Mouse (Mus musculus): Measurements from ENCODE around the gene Cdc42bpb. TPM values are rescaled to one million over a fixed set of nuclear protein-coding genes. Genes with fewer than 3 reads are reported as not detected.

Cdc42bpb gene
- polyA plus RNA-seq, 1 experiment from 2014 or later: 27.7 TPM

DNA sequence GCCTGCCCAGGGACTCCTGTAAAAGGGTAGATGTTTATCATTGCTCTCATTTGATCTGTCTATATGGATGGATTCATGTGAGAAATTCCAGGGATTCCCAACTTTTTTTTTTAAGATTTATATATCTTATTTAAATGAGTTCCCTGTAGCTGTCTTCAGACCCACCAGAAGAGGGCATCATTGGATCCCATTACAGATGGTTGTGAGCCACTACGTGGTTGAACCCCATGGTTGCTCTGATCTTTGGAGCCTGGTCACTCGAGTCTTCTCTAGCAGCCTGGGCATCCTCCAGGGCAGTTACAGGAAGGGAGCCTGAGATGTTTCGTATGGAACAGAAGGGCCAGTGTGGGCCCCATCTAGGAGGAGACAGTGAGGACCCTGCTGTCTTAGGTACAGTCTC lies 128.4 kb downstream of the Cdc42bpb start:
- WGBS: 45% methylated on average over 3 of the region's 3 CpGs
- H3K27me3 ChIP-seq (ENCODE audit: insufficient read depth, low read length): no peaks in the 10 kb centered on the region
- peak; percentile 48 for TF ChIP-seq CTCF (IDR thresholded peaks at IDR 0.05; ENCODE audit: low read depth)

DNA sequence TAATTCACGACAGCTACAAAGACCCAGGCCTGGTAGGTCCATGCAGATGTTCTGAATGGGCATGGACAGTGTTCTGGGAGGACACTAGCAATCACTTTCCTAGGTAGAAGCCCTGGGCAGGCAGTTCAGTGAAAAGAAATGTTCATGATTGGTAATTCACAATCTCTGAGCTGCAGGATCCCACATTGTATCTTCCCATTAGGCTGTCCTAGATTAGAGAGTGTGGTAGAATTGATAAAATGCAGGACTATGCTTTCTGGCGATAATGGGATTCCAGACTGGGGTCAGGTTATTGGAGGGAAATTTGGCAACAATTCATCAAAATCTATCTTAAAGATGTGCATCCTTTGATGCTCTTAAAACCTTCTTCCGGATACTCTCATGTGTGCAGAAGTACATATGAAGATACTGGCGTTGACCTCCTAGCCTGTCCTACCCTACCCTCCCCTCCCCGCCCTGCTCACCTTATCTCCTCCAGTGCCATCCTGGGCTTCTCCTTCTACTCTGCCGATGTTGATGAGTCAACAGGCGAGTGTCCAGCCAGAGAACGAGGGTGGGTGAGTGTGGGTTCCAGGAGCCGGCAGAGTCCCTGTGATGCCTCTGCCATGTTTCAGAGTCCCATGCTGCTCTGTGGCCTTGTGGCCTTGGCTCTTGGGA lies 130.6 kb downstream of the Cdc42bpb start:
- H3K27me3 ChIP-seq (ENCODE audit: insufficient read depth, low read length): no peaks in the 10 kb centered on the region
- H3K4me3 ChIP-seq (replicated peaks; ENCODE audit: low read depth, low read length): no peak overlapping the region
- no peak for TF ChIP-seq CTCF (IDR thresholded peaks at IDR 0.05; ENCODE audit: low read depth)
- 88% methylated on average over 9 of the region's 9 CpGs for WGBS
- no peak overlapping the region for H3K27ac ChIP-seq
- no peaks in the 10 kb centered on the region for H3K4me1 ChIP-seq (replicated peaks; ENCODE audit: insufficient read depth, low read length)
- no peak for DNase-seq (ENCODE audit: low spot score)
- H3K4me2 ChIP-seq (ENCODE audit: low read length): no peak overlapping the region
- H3K36me3 ChIP-seq (ENCODE audit: insufficient read depth, low read length): peaks cover 16% of the 10 kb centered on the region; the same call in 1 of the 2 replicates
- no peak overlapping the region for H3K9ac ChIP-seq (ENCODE audit: low read depth, low read length)
- ATAC-seq (replicated peaks; ENCODE audit: low FRiP score, low read depth): no peak
- no peaks in the 10 kb centered on the region for H3K9me3 ChIP-seq (replicated peaks; ENCODE audit: low read length)

More for the DNA sequence above, 128.4 kb downstream of the Cdc42bpb start:
- Histone ChIP-seq H3K36me3 (ENCODE audit: insufficient read depth, low read length) (peaks cover 11% of the 10 kb centered on the region; the same call in 1 of the 2 replicates), H3K9me3 (replicated peaks; ENCODE audit: low read length) (no peaks in the 10 kb centered on the region), H3K27ac (no peak overlapping the region), H3K4me1 (replicated peaks; ENCODE audit: insufficient read depth, low read length) (no peaks in the 10 kb centered on the region), H3K4me2 (ENCODE audit: low read length) (no peak overlapping the region), H3K9ac (ENCODE audit: low read depth, low read length) (no peak overlapping the region), H3K4me3 (replicated peaks; ENCODE audit: low read depth, low read length) (no peak overlapping the region)
- DNase-seq (ENCODE audit: low spot score): no peak
- no peak for ATAC-seq (replicated peaks; ENCODE audit: low FRiP score, low read depth)

DNA sequence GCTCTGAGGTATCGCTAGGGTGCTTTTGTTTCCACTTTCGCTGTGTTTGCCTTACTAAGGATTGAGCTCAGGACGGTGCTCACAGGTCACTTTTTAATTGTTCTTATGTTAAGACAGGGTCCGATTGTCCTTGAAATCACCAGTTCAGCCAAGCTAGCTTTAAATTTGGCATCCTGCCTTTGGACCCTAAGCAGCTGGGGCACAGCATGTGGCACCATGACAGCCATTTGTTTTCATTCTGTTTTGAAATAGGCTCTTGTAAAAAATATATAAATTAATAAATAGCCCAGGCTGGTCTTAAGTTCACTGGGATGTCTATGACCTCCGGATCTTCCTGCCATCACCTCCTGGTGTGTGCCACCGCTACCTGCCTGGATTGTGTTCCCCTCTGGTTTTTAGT lies 132.4 kb downstream of the Cdc42bpb start:
- Histone ChIP-seq H3K4me3 (replicated peaks; ENCODE audit: low read depth, low read length) (no peak overlapping the region), H3K4me1 (replicated peaks; ENCODE audit: insufficient read depth, low read length) (no peaks in the 10 kb centered on the region), H3K9ac (ENCODE audit: low read depth, low read length) (no peak overlapping the region), H3K27ac (no peak overlapping the region), H3K36me3 (ENCODE audit: insufficient read depth, low read length) (peaks cover 16% of the 10 kb centered on the region; the same call in 1 of the 2 replicates), H3K9me3 (replicated peaks; ENCODE audit: low read length) (no peaks in the 10 kb centered on the region), H3K4me2 (ENCODE audit: low read length) (no peak overlapping the region), H3K27me3 (ENCODE audit: insufficient read depth, low read length) (no peaks in the 10 kb centered on the region)
- WGBS: 88% methylated on average over 6 of the region's 6 CpGs
- DNase-seq (ENCODE audit: low spot score): no peak
- ATAC-seq (replicated peaks; ENCODE audit: low FRiP score, low read depth): no peak
- TF ChIP-seq CTCF (IDR thresholded peaks at IDR 0.05; ENCODE audit: low read depth): no peak

DNA sequence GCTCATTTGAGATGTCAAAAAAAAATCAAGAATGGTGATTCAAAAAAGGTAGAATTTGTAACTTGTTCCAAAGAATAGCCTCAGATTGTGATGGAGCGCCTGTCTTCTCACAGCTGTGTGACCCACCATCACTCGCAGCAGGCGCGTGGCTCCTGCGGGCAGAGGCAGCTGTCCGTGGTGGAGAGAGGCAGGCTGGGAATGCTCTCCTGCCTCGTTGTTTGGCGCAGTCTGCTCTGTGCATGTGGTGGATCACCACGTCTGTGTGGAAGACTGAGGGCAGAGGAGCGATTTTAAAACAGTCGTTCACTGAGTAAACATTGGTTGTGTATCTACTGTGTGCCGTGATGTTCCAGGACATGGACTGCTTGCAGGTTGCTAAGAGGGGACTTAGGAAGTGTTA lies 133.8 kb downstream of the Cdc42bpb start:
- Histone ChIP-seq H3K4me2 (ENCODE audit: low read length) (no peak overlapping the region), H3K4me3 (replicated peaks; ENCODE audit: low read depth, low read length) (no peak overlapping the region), H3K9ac (ENCODE audit: low read depth, low read length) (no peak overlapping the region), H3K36me3 (ENCODE audit: insufficient read depth, low read length) (peaks cover 16% of the 10 kb centered on the region; the same call in 1 of the 2 replicates), H3K27me3 (ENCODE audit: insufficient read depth, low read length) (no peaks in the 10 kb centered on the region), H3K4me1 (replicated peaks; ENCODE audit: insufficient read depth, low read length) (no peaks in the 10 kb centered on the region; the same call in 1 of the 2 replicates), H3K27ac (no peak overlapping the region), H3K9me3 (replicated peaks; ENCODE audit: low read length) (no peaks in the 10 kb centered on the region)
- ATAC-seq (replicated peaks; ENCODE audit: low FRiP score, low read depth) (no peak), DNase-seq (ENCODE audit: low spot score) (no peak)
- TF ChIP-seq CTCF (IDR thresholded peaks at IDR 0.05; ENCODE audit: low read depth): no peak
- 93% methylated on average over 12 of the region's 12 CpGs for WGBS

Other genes starting within 250 kb of the Cdc42bpb start
- gene Traf3, start 211.3 kb downstream of the Cdc42bpb start, polyA plus RNA-seq (2015; fragmentation: Nextera tagmentation; extraction: Ambion mirVana): 6.4 and 7.3 TPM in 2 replicates
- not detected in 2 replicates for gene 4930595D18Rik, start 193.2 kb downstream of the Cdc42bpb start, polyA plus RNA-seq (2015; fragmentation: Nextera tagmentation; extraction: Ambion mirVana)
- 123 and 145 TPM in 2 replicates for gene Amn, start 106.6 kb downstream of the Cdc42bpb start, polyA plus RNA-seq (2015; fragmentation: Nextera tagmentation; extraction: Ambion mirVana)
- gene Lbhd2, start 29.1 kb upstream of the Cdc42bpb start, polyA plus RNA-seq (2015; fragmentation: Nextera tagmentation; extraction: Ambion mirVana): 12.6 and 14.3 TPM in 2 replicates
- 25.4 and 25.9 TPM in 2 replicates for gene Exoc3l4, start 39.3 kb upstream of the Cdc42bpb start, polyA plus RNA-seq (2015; fragmentation: Nextera tagmentation; extraction: Ambion mirVana)
- 34.8 and 46.7 TPM in 2 replicates for gene Tnfaip2, start 64.8 kb upstream of the Cdc42bpb start, polyA plus RNA-seq (2015; fragmentation: Nextera tagmentation; extraction: Ambion mirVana)
- gene Gm266, start 108.1 kb upstream of the Cdc42bpb start, polyA plus RNA-seq (2015; fragmentation: Nextera tagmentation; extraction: Ambion mirVana): 97.1 and 109 TPM in 2 replicates
- 673 and 701 TPM in 2 replicates for gene Eif5, start 160.3 kb upstream of the Cdc42bpb start, polyA plus RNA-seq (2015; fragmentation: Nextera tagmentation; extraction: Ambion mirVana)
- 37.9 and 38.6 TPM in 2 replicates for gene Mark3, start 196.8 kb upstream of the Cdc42bpb start, polyA plus RNA-seq (2015; fragmentation: Nextera tagmentation; extraction: Ambion mirVana)